Mouse (Mus musculus): ENCODE measurements at regions not wholly inside any gene's neighbourhood (a gene's known extent, or its start where the extent isn't known, plus 50 kb on each side); places are given as distances from the start of the nearest gene placed in this dataset.

DNA sequence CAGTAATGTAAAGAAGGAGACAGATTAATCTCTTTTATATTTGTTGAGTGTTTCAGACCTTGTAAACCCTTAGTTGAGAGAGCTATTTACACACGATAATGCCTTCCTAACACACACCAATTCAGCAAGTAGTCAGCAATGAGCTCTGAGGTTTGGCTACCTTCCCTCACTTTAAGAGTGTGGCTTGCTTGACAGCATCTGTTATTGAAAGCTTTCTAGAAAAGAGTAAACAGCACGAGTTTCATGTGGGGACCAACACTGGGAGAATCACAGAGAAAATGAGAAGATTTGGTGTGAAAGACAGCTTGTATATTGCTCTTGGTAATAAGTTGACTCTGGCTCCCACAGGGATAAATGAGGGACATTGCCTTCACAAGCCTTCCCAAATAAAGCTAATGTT, 688.1 kb upstream of the Zeb2 start:
- WGBS: 43% methylated on average over 2 of the region's 2 CpGs
- Histone ChIP-seq H3K4me3 (ENCODE audit: low read depth, low read length) (no peak overlapping the region), H3K9me3 (ENCODE audit: control insufficient read depth) (no peaks in the 10 kb centered on the region), H3K27ac (ENCODE audit: low read depth, low read length) (no peak overlapping the region), H3K4me2 (replicated peaks; ENCODE audit: low read depth) (no peak overlapping the region), H3K36me3 (ENCODE audit: control insufficient read depth, insufficient read depth) (no peaks in the 10 kb centered on the region), H3K9ac (ENCODE audit: low read depth, low read length) (no peak overlapping the region), H3K4me1 (replicated peaks; ENCODE audit: control insufficient read depth, insufficient read depth, low read length) (no peaks in the 10 kb centered on the region), H3K27me3 (replicated peaks; ENCODE audit: control insufficient read depth, insufficient read depth, low read length) (no peaks in the 10 kb centered on the region)
- ATAC-seq: no peak
- no peak for TF ChIP-seq CTCF (IDR thresholded peaks at IDR 0.05; ENCODE audit: low read depth)

GRCm38 (mm10) chr2:45800131-45800530, 682.9 kb upstream of the Zeb2 start:
- H3K36me3 ChIP-seq (ENCODE audit: control insufficient read depth, insufficient read depth): no peaks in the 10 kb centered on the region
- no peak overlapping the region for H3K4me3 ChIP-seq (ENCODE audit: low read depth, low read length)
- no peaks in the 10 kb centered on the region for H3K27me3 ChIP-seq (replicated peaks; ENCODE audit: control insufficient read depth, insufficient read depth, low read length)
- 86% methylated on average over 2 of the region's 2 CpGs for WGBS
- no peak overlapping the region for H3K4me2 ChIP-seq (replicated peaks; ENCODE audit: low read depth)
- ATAC-seq: no peak
- no peak overlapping the region for H3K9ac ChIP-seq (ENCODE audit: low read depth, low read length)
- H3K4me1 ChIP-seq (replicated peaks; ENCODE audit: control insufficient read depth, insufficient read depth, low read length): no peaks in the 10 kb centered on the region
- no peak for TF ChIP-seq CTCF (IDR thresholded peaks at IDR 0.05; ENCODE audit: low read depth)
- no peaks in the 10 kb centered on the region for H3K9me3 ChIP-seq (ENCODE audit: control insufficient read depth)
- no peak overlapping the region for H3K27ac ChIP-seq (ENCODE audit: low read depth, low read length)

GRCm38 (mm10) chr2:45793561-45793960, 676.4 kb upstream of the Zeb2 start:
- Histone ChIP-seq H3K4me2 (replicated peaks; ENCODE audit: low read depth) (no peak overlapping the region), H3K36me3 (ENCODE audit: control insufficient read depth, insufficient read depth) (no peaks in the 10 kb centered on the region), H3K9ac (ENCODE audit: low read depth, low read length) (no peak overlapping the region), H3K4me1 (replicated peaks; ENCODE audit: control insufficient read depth, insufficient read depth, low read length) (no peaks in the 10 kb centered on the region), H3K27me3 (replicated peaks; ENCODE audit: control insufficient read depth, insufficient read depth, low read length) (no peaks in the 10 kb centered on the region), H3K9me3 (ENCODE audit: control insufficient read depth) (no peaks in the 10 kb centered on the region), H3K4me3 (ENCODE audit: low read depth, low read length) (no peak overlapping the region), H3K27ac (ENCODE audit: low read depth, low read length) (no peak overlapping the region)
- no peak for TF ChIP-seq CTCF (IDR thresholded peaks at IDR 0.05; ENCODE audit: low read depth)
- WGBS: 64% methylated on average over 3 of the region's 3 CpGs
- no peak for ATAC-seq

- TF ChIP-seq CTCF (IDR thresholded peaks at IDR 0.05; ENCODE audit: low read depth): no peak
- Histone ChIP-seq H3K9ac (ENCODE audit: low read depth, low read length) (no peak overlapping the region), H3K36me3 (ENCODE audit: control insufficient read depth, insufficient read depth) (no peaks in the 10 kb centered on the region), H3K9me3 (ENCODE audit: control insufficient read depth) (no peaks in the 10 kb centered on the region), H3K4me2 (replicated peaks; ENCODE audit: low read depth) (no peak overlapping the region), H3K4me3 (ENCODE audit: low read depth, low read length) (no peak overlapping the region), H3K27ac (ENCODE audit: low read depth, low read length) (no peak overlapping the region), H3K4me1 (replicated peaks; ENCODE audit: control insufficient read depth, insufficient read depth, low read length) (no peaks in the 10 kb centered on the region), H3K27me3 (replicated peaks; ENCODE audit: control insufficient read depth, insufficient read depth, low read length) (no peaks in the 10 kb centered on the region)
- WGBS: 70% methylated on average over 4 of the region's 4 CpGs
- no peak for ATAC-seq
Observed at GRCm38 (mm10) chr2:45789739-45790138, 672.5 kb upstream of the Zeb2 start.

DNA sequence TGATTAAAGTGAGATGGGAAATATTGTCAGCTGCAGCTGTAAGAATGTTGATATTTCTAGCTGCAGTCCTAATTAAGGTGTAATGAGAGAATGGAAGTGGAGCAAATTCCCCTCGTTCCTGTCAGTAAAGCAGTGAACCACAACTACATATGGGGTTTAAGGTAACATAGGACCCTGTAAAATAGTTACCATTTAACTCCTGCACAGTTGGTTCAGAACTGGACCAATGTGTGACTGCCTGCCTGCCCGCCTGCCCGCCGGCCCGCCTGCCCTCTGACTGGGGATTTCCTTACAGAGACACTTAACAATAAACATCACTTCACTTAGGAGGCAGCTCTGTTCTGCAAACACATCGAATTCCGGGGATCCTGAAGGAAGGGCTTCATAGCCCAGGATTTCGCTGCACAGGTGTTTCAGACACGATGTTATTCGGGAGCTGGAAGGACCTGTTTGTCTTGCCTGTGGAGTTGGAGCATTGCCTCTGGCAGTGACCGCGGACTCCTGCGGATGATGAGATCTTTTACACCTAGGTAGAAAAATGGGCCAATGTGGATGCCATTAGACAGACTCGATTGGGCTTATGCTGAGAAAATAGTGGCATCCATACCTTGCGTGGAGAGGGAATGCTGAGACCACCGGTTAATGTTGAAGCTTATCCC, 670.7 kb upstream of the Zeb2 start:
- Histone ChIP-seq H3K4me2 (replicated peaks; ENCODE audit: low read depth) (no peak overlapping the region), H3K36me3 (ENCODE audit: control insufficient read depth, insufficient read depth) (no peaks in the 10 kb centered on the region), H3K4me3 (ENCODE audit: low read depth, low read length) (no peak overlapping the region), H3K9me3 (ENCODE audit: control insufficient read depth) (no peaks in the 10 kb centered on the region), H3K4me1 (replicated peaks; ENCODE audit: control insufficient read depth, insufficient read depth, low read length) (no peaks in the 10 kb centered on the region), H3K9ac (ENCODE audit: low read depth, low read length) (no peak overlapping the region), H3K27ac (ENCODE audit: low read depth, low read length) (no peak overlapping the region), H3K27me3 (replicated peaks; ENCODE audit: control insufficient read depth, insufficient read depth, low read length) (no peaks in the 10 kb centered on the region)
- TF ChIP-seq CTCF (IDR thresholded peaks at IDR 0.05; ENCODE audit: low read depth): no peak
- whole genome bisulfite sequencing: 45% methylated on average over 16 of the region's 16 CpGs
- ATAC-seq: no peak

GRCm38 (mm10) chr2:45786787-45787186, 669.6 kb upstream of the Zeb2 start:
- no peak for ATAC-seq
- Histone ChIP-seq H3K27me3 (replicated peaks; ENCODE audit: control insufficient read depth, insufficient read depth, low read length) (no peaks in the 10 kb centered on the region), H3K27ac (ENCODE audit: low read depth, low read length) (no peak overlapping the region), H3K9ac (ENCODE audit: low read depth, low read length) (no peak overlapping the region), H3K9me3 (ENCODE audit: control insufficient read depth) (no peaks in the 10 kb centered on the region), H3K4me2 (replicated peaks; ENCODE audit: low read depth) (no peak overlapping the region), H3K36me3 (ENCODE audit: control insufficient read depth, insufficient read depth) (no peaks in the 10 kb centered on the region), H3K4me3 (ENCODE audit: low read depth, low read length) (no peak overlapping the region), H3K4me1 (replicated peaks; ENCODE audit: control insufficient read depth, insufficient read depth, low read length) (no peaks in the 10 kb centered on the region)
- TF ChIP-seq CTCF (IDR thresholded peaks at IDR 0.05; ENCODE audit: low read depth): no peak
- 73% methylated on average over 6 of the region's 6 CpGs for WGBS

DNA sequence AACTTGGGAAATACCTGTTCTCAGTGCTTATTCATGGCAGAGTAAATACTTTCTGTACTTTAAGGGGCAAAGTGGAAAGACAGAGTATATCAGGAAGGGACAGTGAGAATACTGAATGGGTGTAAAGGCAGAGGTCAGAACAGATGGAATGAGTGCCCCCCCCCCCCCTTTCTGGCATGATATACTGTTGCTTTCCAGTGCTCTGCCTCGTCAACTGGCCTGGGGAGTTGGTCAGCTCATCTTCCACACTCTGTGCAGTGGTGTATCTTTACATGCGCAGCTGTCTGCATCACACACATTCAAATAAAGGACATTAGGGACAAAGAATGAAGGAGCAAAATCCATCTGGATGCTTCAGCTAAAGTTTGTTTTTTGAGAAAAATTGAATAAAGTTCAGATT, 668.5 kb upstream of the Zeb2 start:
- H3K27ac ChIP-seq (ENCODE audit: low read depth, low read length): no peak overlapping the region
- no peak for TF ChIP-seq CTCF (IDR thresholded peaks at IDR 0.05; ENCODE audit: low read depth)
- no peak overlapping the region for H3K4me2 ChIP-seq (replicated peaks; ENCODE audit: low read depth)
- no peaks in the 10 kb centered on the region for H3K36me3 ChIP-seq (ENCODE audit: control insufficient read depth, insufficient read depth)
- no peak overlapping the region for H3K4me3 ChIP-seq (ENCODE audit: low read depth, low read length)
- no peaks in the 10 kb centered on the region for H3K27me3 ChIP-seq (replicated peaks; ENCODE audit: control insufficient read depth, insufficient read depth, low read length)
- ATAC-seq: no peak
- 78% methylated on average over 2 of the region's 2 CpGs for WGBS
- no peaks in the 10 kb centered on the region for H3K9me3 ChIP-seq (ENCODE audit: control insufficient read depth)
- H3K9ac ChIP-seq (ENCODE audit: low read depth, low read length): no peak overlapping the region
- H3K4me1 ChIP-seq (replicated peaks; ENCODE audit: control insufficient read depth, insufficient read depth, low read length): no peaks in the 10 kb centered on the region
